Mouse (Mus musculus): ENCODE measurements around the gene B4galt7. TPM values are rescaled to one million over a fixed set of nuclear protein-coding genes. Genes with fewer than 3 reads are reported as not detected.
"Not testable (repeated sequence)": the region's sequence is repeated elsewhere in the genome, so short reads cannot be mapped to it uniquely, and the experiment has no call there.

Gene B4galt7
- total RNA-seq, 2 experiments from 2014 or later: 27.2 TPM

- DNase-seq (ENCODE audit: low spot score in 2 of 2): peak; percentile 71 to 87
Measured at GRCm38 (mm10) chr13:55595375-55595774, 4.3 kb upstream of the B4galt7 start.

GRCm38 (mm10) chr13:55596802-55597201 lies 2.9 kb upstream of the B4galt7 start:
- DNase-seq (ENCODE audit: low spot score in 2 of 2): peak in 1 of 2 experiments; percentile 49

GRCm38 (mm10) chr13:55600657-55601056 lies 961 bp downstream of the B4galt7 start:
- DNase-seq (ENCODE audit: low spot score in 2 of 2): no peak

GRCm38 (mm10) chr13:55601611-55602010 lies 1.9 kb downstream of the B4galt7 start:
- peak; percentile 79 to 89 for DNase-seq (ENCODE audit: low spot score in 2 of 2)

DNA sequence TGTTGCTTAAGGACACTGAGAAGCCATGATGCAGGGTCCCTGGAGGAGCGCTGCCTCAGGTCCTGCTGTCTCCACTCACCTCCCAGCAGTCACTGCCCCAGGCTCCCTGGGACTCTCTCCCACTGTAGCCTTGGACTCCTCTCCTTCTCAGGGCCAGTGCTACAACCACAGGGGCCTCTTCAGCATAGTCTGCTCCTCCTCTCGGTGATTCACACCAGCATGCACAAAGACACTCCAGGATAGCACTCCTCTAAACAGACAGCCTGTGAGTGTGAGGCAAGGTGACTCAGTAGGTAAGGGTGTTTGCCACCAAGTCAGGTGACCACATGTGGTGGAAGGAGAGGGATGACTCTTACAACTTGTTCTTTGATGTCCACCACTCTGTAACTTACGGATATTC lies 4.9 kb downstream of the B4galt7 start:
- DNase-seq (ENCODE audit: low spot score in 2 of 2): no peak

- peak in 1 of 2 experiments; percentile 48 for DNase-seq (ENCODE audit: low spot score in 2 of 2)
Measured at GRCm38 (mm10) chr13:55606899-55607623, 7.4 kb downstream of the B4galt7 start.

DNA sequence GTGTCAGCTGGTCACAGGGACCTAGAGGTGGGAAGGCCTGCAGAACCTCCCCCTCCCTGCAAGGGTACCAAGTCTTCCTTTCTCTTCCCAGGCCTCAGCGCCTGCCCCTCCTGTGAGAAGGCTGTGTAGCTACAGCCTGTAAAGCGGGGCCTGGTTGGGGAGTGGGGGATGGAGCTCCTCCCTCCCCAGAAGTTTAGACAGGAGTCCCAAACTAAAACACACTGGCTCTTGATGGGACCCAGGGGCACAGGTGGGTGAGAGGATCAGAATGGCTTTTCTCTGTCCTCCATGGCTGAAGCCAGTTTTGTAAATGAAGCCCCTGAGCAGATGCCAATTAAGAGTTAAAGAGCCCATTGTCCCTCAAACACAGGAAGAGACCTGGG lies 7.9 kb downstream of the B4galt7 start:
- no peak for DNase-seq (ENCODE audit: low spot score in 2 of 2)

DNA sequence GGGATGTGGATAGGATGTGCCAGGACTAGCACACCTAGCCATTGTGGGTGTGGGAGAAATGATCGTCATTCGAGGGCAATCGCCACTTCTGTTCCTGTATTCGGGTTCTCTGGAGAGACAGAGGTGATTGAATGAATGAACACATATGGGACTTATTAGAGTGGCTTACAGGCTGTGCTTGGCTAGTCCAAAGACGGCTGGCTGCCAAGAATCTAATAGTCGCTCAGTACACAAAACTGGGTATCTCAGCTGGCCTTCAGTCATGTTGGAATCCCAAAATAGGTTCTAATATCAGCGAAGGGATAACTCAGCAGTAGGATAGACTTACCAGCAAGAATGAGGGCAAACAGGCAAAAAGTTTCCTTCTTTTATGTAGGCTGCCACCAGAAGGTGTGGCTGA lies 12.3 kb downstream of the B4galt7 start:
- DNase-seq (ENCODE audit: low spot score in 2 of 2): no peak

DNA sequence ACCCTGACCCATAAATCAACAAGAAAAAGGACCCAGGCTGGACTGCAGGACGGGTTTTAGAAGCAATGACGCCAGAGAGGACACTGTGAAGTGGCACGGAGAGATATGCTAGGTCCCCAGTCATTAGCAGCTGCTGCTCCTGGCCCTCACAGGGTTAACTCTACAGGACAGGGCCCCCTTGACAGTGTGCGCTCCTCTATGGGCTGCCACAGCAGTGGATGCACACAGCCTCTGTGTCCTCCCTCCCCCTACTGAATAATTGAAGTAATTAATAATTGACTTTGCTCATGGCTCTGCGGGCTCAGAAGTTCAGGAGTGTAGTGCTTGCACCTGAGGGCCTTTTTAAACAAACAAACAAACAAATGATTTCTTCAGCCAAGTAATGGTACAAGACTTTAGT lies 13.8 kb downstream of the B4galt7 start:
- no peak for DNase-seq (ENCODE audit: low spot score in 2 of 2)

DNA sequence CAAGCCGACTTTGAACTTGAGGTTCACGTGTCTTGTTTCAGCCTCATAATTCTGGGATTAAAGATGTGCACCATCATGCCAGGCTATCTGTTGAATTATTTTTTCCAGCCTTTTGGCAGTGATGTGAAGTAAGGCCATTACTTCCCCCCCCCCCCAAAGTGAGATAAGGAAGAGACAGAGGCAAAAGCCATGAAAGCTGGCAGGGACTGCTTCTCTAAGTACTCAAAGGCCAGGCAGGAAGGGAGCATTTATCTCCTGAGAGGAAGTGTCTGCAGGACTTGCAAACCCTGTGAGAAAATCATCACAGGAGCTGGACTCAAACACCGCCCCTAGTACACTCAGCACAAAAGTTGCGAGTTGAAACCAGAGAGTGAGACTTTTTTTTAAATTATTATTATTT lies 19.6 kb downstream of the B4galt7 start:
- no peak for DNase-seq (ENCODE audit: low spot score in 2 of 2)

DNA sequence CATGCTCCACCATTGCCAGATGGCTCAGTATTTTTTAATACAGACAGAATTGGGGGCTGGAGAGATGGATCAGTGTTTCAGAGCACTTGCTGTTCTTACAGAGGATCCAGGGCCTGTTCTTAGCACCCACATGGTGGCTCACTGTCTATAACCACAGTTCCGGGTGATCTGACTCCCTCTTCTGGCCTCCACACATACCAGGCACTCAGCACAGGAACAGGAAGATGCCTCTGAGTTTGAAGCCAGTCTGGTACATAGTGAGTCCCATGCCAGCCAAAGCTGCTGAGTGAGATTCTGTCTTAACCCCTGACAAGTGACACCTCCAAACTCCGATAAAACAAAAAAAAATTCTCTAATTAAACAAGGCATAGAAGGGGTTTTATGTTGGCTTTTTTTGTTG lies 20.6 kb downstream of the B4galt7 start:
- no peak for DNase-seq (ENCODE audit: low spot score in 2 of 2)

GRCm38 (mm10) chr13:55622156-55622648 lies 22.5 kb downstream of the B4galt7 start:
- DNase-seq (ENCODE audit: low spot score in 2 of 2): not testable (repeated sequence)

DNA sequence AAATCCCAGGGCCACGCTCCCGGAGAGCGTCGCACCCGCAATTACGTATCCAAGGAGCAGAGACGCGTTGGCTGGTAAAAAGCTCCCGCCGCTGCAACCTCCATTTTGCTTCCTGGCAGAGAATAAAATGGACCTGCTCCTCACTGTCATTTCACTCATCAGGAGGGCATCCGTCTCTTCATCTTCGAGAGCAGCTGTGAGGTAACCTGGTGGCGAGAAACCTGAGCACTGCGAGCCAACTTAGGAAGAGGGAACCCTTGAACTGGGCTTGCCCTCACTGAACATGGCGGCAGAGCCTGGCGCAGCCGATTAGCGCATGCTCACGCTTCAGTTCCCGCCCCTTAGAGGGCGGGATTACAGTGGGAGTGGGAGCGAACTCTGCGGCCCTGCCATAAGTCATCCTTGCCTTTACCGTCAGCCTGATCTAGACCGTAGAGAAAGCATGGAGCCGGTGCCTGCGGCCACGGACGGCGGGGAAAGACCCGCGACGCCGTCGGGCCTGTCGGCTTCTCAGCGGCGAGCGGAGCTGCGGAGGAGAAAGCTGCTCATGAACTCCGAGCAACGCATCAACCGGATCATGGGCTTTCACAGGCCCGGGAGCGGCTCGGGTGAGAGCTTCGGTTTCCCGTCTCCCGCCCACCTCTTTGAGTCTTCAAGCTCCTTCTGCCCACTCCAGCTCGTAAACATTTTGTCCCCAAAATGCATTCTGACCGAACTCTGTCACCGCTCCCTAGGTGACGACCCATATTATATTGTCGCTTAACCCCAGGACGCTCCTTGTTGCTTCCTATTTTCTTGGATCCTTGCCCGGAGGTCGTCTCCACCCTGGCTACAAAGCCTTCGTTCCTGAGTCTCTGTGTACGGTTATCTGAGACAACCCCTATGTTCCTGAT lies 23.2 kb downstream of the B4galt7 start, which contains the start of gene Caml:
Gene Caml (plus strand): TSS at position 357 of the 893 bp plus-strand sequence.
- peak; percentile 78 to 86 for DNase-seq (ENCODE audit: low spot score in 2 of 2)

GRCm38 (mm10) chr13:55634639-55635127 lies 35.0 kb downstream of the B4galt7 start, which contains the start of gene Ddx46:
TSS of gene Ddx46 (plus strand) at chr13:55635027.
- peak; percentile 89 to 91 for DNase-seq (ENCODE audit: low spot score in 2 of 2)

GRCm38 (mm10) chr13:55635146-55635571 lies 35.5 kb downstream of the B4galt7 start:
- DNase-seq (ENCODE audit: low spot score in 2 of 2): no peak

DNA sequence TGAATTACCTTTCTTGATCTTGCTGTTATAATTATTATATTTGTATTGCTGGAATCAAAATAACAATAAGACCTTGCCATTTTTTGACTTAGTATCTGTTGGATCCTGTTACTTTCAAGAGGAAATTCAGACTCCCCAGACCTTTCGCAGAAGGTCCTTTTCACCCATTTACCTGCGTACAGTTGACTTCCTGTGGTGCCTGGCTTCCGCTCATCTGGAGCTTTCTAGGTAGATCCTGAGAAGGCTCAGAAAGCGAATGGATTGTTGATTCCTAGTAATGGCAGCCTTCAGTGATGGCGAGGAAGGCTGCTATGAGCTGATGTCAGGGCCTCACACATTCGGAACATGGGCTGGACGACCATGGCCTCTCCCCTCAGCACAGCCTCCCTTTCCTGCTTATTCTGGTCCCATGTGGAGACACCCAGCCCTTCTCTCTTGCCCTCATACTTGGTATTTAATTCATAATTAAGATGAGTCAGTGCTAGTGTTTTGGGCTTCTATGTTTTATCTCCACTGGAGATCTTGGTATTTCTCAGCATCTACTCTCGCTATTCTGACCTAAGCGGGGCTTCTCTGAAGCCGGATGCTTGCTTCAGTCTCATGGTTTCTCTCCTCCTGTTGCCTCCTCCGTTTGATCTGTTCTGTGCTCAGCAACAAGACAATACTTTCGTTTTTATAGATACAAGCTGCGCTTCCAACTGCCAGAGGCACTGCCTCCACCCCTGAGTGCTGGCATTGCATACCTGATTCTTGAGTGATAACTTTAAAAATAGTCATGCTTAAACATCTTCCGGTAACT lies 36.7 kb downstream of the B4galt7 start:
- DNase-seq (ENCODE audit: low spot score in 2 of 2): no peak

- DNase-seq (ENCODE audit: low spot score in 2 of 2): peak; percentile 71 to 78
Measured at GRCm38 (mm10) chr13:55640480-55640879, 40.8 kb downstream of the B4galt7 start.

GRCm38 (mm10) chr13:55644525-55644924 lies 44.8 kb downstream of the B4galt7 start:
- no peak for DNase-seq (ENCODE audit: low spot score in 2 of 2)

DNA sequence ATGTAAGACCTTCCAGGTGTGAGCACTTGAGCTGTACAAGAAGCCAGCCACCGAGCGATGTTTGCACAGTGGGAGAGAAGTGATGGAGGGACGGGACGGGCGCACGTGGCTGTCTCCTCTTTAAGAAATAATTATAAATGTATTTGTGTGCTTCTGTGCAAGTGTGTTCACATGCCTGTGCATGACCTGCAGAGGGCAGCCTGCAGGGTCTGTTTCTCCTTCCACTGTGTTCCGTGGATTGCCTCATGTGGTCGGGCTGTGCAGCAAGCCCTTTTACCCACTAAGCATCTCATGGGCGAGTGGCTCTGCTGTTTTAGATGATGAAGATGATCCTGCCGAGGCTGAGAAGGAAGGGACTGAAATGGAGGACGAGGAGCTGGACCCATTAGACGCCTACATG lies 50.4 kb downstream of the B4galt7 start:
- no peak for DNase-seq (ENCODE audit: low spot score in 2 of 2)

GRCm38 (mm10) chr13:55650980-55651379 lies 51.3 kb downstream of the B4galt7 start:
- no peak for DNase-seq (ENCODE audit: low spot score in 2 of 2)
